Mouse (Mus musculus) myocyte (in vitro differentiated cells): Measurements from ENCODE around the gene Pid1.

Experiments used
- CEBPB ChIP-seq: IDR thresholded peaks from 2 replicates; pipeline ENCODE4 v1.6.1; 2011; ENCODE audit warnings: mild to moderate bottlenecking, moderate library complexity; ENCODE audit not compliant: poor library complexity, insufficient read depth, severe bottlenecking
- E2F4 ChIP-seq: IDR thresholded peaks from one replicate; pipeline ENCODE4 v1.6.1; 2011; ENCODE audit warnings: mild to moderate bottlenecking, control low read depth, moderate library complexity; ENCODE audit not compliant: insufficient read depth
- MAX ChIP-seq: IDR thresholded peaks from one replicate; pipeline ENCODE4 v1.6.1; 2011; ENCODE audit warnings: low read depth, mild to moderate bottlenecking, control low read depth
- MYOD1 ChIP-seq, 3 experiments: IDR thresholded peaks; one replicate each; pipeline ENCODE4 v1.6.1; 2011; ENCODE audit warnings: control low read depth in 2 of 3, low read depth in 2 of 3, mild to moderate bottlenecking in 2 of 3, moderate library complexity in 1 of 3; ENCODE audit not compliant: insufficient read length in 2 of 3, control insufficient read depth in 1 of 3
- MYOG ChIP-seq, 3 experiments: IDR thresholded peaks; one replicate each; pipeline ENCODE4 v1.6.1; 2011; ENCODE audit warnings: control low read depth in 2 of 3, low read depth in 2 of 3, mild to moderate bottlenecking in 2 of 3; ENCODE audit not compliant: insufficient read length in 2 of 3, control insufficient read depth in 1 of 3, insufficient read depth in 1 of 3
- POLR2A ChIP-seq: IDR thresholded peaks from one replicate; pipeline ENCODE4 v1.6.1; 2011; ENCODE audit warnings: low read depth, mild to moderate bottlenecking, control low read depth, moderate library complexity; ENCODE audit not compliant: insufficient read length
- POLR2AphosphoS2 ChIP-seq: IDR thresholded peaks from one replicate; pipeline ENCODE4 v1.6.1; 2011; ENCODE audit warnings: low read depth, control low read depth; ENCODE audit not compliant: insufficient read length
- REST ChIP-seq: IDR thresholded peaks from one replicate; pipeline ENCODE4 v1.6.1; 2011; ENCODE audit warnings: mild to moderate bottlenecking, control low read depth, moderate library complexity; ENCODE audit not compliant: insufficient read depth, insufficient read length
- SRF ChIP-seq: IDR thresholded peaks from one replicate; pipeline ENCODE4 v1.6.1; 2011; ENCODE audit warnings: low read depth; ENCODE audit not compliant: control insufficient read depth, insufficient read length
- TCF12 ChIP-seq: IDR thresholded peaks from one replicate; pipeline ENCODE4 v1.6.1; 2011; ENCODE audit warnings: mild to moderate bottlenecking, control low read depth; ENCODE audit not compliant: poor library complexity, insufficient read depth, severe bottlenecking
- TCF3 ChIP-seq: IDR thresholded peaks from one replicate; pipeline ENCODE4 v1.6.1; 2011; ENCODE audit warnings: low read depth, control low read depth; ENCODE audit not compliant: insufficient read length
- USF1 ChIP-seq: IDR thresholded peaks from one replicate; pipeline ENCODE4 v1.6.1; 2011; ENCODE audit warnings: low read depth, mild to moderate bottlenecking, control low read depth, moderate library complexity

GRCm38 (mm10) chr1:84154725-84155584 lies 209.0 kb downstream of the Pid1 start:
- TF ChIP-seq POLR2A (no peak), TCF3 (no peak), TCF12 (no peak), POLR2AphosphoS2 (no peak), SRF (no peak), USF1 (no peak), MAX (no peak), CEBPB (no peak), E2F4 (no peak), MYOG (IDR thresholded peaks at IDR 0.05; ENCODE audit: control insufficient read depth in 1 of 3, insufficient read depth in 1 of 3, insufficient read length in 2 of 3, low read depth in 2 of 3) (no peak), MYOD1 (IDR thresholded peaks at IDR 0.05; ENCODE audit: control insufficient read depth in 1 of 3, insufficient read length in 2 of 3, low read depth in 2 of 3) (no peak), REST (no peak)
